Mouse (Mus musculus) thymus, postnatal 10 days (tissue): ENCODE measurements around the gene Fam83b.

Experiments
- DNase-seq, 2 experiments: peaks; one replicate each; pipeline ENCODE4 v3.0.0; 2021; ENCODE audit warnings: low spot score in 2 of 2

The Fam83b gene

GRCm38 (mm10) chr9:76566515-76567280 is at the start of gene Fam83b:
Fam83b (minus strand) TSS chr9:76567116.
- peak; percentile 3 to 22 for DNase-seq

GRCm38 (mm10) chr9:76614165-76614564 is 47.2 kb upstream of the Fam83b start:
- DNase-seq: no peak

DNA sequence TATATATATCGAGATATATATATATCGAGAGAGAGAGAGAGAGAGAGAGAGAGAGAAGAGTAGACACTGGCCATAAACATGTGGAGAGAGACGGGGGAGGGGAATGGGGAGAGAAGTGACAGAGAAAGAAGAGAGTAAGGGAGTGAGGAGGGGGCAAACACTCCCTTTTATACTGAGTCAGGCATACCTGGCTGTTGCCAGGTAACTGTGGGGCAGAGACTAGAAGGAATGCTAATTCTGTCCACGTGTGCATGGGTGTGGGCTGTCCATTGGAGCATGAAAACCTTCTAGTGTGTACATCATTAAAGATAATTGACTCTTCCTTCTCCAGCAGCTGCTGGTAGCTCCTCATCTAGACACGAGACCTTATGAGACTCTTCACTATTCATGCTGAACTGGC is 36.8 kb upstream of the Fam83b start:
- DNase-seq: no peak

DNA sequence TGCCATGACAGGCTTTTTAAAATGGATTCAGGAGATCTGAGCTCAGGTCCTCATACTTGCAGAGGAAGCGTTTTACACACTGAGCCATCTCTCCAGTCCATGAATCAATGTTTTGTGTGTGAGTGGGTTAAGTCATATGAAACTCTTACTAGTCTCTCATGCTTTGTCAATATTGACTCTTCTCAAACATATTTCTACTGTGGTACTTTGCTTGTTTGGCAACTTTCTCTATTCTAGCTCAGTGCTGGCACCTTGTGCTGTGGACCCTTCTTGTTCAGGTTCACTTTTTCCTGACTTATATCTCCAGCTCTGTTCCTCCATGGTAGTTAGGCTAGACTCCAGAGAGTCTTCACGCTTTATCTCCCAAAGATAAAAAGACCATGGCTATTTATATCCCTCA is 36.0 kb upstream of the Fam83b start:
- no peak for DNase-seq

DNA sequence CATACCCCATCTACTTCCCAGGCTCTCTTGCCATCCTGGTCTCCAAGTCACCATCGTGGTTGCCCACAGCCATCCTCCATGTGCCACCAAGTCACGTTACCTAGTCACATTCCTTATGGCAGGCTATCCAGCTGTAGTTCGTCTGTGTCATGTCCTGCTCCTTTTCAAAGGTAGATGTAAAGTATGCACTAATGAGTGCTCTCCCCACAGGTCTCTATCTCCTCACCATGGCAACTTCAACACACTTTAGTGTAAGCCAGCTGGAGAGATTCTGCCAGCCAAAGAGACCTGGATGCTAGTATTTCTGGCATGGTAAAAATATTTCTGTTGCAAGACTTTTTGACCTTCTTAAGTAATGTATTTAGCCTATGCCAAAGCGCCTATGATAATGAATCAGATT is 30.5 kb upstream of the Fam83b start:
- DNase-seq: no peak

DNA sequence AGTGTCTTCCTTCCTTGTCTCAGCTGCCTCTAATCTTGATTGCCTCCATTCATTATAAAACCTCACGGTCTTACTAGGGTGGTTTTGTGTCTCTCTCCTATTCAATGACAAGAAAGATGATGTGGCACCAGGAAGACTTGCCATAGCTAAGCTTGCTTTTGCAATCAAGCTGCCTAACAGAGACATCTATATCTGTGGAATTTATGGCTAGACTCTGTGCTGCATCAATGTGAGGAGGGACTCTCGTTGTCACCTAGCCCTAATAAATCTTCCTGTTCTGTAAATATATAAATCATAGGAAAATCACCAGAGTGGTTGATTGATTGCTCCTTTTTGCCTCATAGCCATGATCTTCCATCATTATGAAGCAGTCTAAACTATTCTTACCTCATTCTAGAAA is 26.9 kb upstream of the Fam83b start:
- DNase-seq: no peak

- no peak for DNase-seq
These were observed 17.0 kb upstream of the Fam83b start for GRCm38 (mm10) chr9:76583943-76584342.

DNA sequence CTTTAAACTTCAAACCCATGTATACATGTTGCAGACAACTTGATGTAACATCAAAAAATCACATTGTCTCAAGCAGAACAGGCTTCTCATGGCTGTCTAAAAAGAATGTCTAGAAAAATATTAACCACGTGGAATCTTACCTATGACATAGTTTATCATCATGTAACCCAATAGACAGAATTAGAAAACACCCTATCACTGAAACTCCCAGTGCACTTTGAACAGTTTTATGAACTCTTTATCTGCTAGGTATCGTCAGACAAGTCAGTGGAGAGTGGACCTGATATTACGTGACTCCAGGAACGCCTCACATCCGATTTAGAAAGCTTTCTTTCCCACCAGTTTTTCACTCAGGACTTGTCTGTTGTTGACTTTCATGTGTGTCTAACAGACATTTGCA is 15.1 kb upstream of the Fam83b start:
- no peak for DNase-seq

- DNase-seq: no peak
These were observed 352 bp upstream of the Fam83b start for GRCm38 (mm10) chr9:76567281-76567655.

GRCm38 (mm10) chr9:76565656-76566055 is 1.3 kb downstream of the Fam83b start:
- DNase-seq: no peak

DNA sequence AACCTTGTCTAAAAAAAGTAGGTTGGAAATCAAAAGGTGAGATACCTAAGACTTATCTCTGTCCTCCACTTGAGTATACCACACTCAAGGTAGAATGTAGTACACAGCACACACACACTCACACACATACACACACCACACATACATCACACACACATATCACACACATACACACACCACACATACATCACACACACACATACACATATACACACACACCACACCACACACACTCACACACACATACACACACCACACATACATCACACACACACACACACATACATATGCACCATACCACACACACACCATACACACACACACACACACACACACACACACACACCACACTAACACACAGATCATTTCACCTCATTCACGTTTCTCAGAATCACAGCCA is 2.8 kb downstream of the Fam83b start:
- DNase-seq: no peak

GRCm38 (mm10) chr9:76562794-76563193 is 4.1 kb downstream of the Fam83b start:
- DNase-seq: no peak

- DNase-seq: no peak
These were observed 7.7 kb downstream of the Fam83b start for GRCm38 (mm10) chr9:76559240-76559639.

DNA sequence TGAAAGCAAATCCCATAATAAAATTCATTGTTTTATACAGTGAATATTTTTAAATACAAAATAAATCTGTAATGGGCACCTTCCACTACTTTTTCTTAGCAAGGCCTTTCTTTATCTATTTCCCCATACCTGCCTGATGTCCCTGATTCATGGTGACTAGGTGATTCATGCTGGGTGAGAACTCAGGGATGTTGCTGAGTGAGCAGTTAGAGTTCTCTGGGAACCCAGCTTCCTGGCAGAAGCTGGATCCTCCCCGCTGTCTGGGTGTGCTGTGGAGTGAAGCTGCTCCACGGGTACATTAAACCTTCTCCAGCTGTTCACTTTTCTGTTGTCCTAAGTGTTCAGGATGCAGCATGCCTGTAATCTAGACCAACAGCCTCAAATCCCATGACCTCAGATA is 13.2 kb downstream of the Fam83b start:
- DNase-seq: no peak

- DNase-seq: no peak
These were observed 13.8 kb downstream of the Fam83b start for GRCm38 (mm10) chr9:76553115-76553514.

GRCm38 (mm10) chr9:76546714-76547113 is 20.2 kb downstream of the Fam83b start:
- no peak for DNase-seq

GRCm38 (mm10) chr9:76540684-76541083 is 26.2 kb downstream of the Fam83b start:
- DNase-seq: no peak

DNA sequence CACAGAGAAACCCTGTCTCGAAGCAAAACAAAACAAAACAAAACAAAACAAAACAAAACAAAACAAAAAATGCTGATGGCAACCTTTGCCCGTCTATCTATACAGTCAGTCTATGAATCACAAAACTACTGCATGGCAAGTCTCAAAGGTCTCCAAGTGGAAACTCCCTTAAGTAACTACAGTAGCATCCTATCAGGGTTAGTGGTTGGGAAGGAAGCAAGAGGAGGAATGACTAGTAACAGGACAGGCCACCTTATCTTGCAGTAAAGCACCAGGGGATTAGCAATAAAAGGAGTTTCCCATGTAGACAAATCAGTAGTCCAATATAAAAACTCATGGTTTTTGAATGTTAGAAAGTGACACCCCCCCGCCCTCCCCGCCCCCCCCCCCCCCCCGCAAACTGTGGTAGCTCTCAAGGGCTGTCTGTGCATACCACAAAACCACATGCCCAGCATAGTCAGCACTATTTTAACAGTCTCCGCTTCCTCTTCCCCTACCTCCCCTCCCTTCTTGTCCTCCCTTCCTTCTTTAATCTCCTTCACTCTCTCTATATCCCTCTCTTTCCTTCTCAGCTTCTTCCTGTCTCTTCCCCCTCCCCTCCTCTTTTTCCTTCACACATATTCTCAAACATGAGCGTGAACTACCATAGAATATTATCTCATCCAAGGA is 26.8 kb downstream of the Fam83b start:
- DNase-seq: no peak

DNA sequence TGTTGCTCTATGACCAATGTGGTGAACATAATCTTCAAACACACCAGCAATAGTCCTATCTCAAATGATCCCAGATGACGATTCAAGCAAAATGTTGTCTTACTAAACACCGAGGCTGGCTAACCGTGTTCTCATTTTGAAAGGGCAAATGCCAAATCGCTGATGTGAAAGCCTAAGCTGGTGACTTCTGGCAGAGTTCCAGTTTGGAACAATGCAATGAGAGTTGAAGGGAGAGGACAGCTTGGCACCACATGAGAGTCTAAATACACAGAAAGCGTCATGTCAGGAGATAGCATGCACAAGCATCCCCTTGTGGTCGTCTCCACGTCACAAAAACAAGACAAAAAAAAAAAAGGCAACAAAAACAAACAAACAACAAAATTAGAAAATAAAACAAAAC is 27.6 kb downstream of the Fam83b start:
- DNase-seq: no peak

GRCm38 (mm10) chr9:76536032-76536431 is 30.9 kb downstream of the Fam83b start:
- no peak for DNase-seq

GRCm38 (mm10) chr9:76532403-76532802 is 34.5 kb downstream of the Fam83b start:
- DNase-seq: no peak

DNA sequence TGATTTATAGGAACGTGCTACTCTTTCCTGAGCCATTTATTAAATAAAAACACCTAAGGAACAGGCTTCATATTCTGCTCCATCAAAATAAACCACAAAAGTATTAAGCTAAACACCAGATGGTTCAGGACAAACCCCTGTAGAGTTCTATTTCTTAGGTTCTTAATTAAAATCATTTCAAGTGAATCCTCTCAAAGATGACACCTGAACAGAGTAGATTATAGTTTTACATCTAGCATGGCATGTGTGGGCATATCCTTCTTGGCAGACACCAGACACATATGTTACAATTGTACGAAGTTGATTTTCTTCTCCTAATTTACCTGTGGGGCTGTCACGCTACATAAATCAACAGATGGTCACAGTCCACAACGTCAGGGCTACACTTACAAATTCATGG is 35.5 kb downstream of the Fam83b start:
- DNase-seq: no peak

GRCm38 (mm10) chr9:76525592-76525991 is 41.3 kb downstream of the Fam83b start:
- DNase-seq: no peak

- no peak for DNase-seq
These were observed 43.8 kb downstream of the Fam83b start for GRCm38 (mm10) chr9:76523075-76523474.
